Mouse (Mus musculus) stomach, postnatal 0 days (tissue): ENCODE data around the gene Mrps18a.
A peak's percentile ranks its signal among the peaks of the same experiment; 100 is the strongest.

ENCODE experiments used
- CTCF ChIP-seq: IDR thresholded peaks from 2 replicates; pipeline ENCODE4 v1.5.1; 2016; ENCODE audit warnings: antibody characterized with exemption, low read depth, mild to moderate bottlenecking, moderate library complexity
- EP300 ChIP-seq: optimal IDR thresholded peaks from 2 replicates; pipeline ENCODE3; 2016; ENCODE audit warnings: antibody characterized with exemption

DNA sequence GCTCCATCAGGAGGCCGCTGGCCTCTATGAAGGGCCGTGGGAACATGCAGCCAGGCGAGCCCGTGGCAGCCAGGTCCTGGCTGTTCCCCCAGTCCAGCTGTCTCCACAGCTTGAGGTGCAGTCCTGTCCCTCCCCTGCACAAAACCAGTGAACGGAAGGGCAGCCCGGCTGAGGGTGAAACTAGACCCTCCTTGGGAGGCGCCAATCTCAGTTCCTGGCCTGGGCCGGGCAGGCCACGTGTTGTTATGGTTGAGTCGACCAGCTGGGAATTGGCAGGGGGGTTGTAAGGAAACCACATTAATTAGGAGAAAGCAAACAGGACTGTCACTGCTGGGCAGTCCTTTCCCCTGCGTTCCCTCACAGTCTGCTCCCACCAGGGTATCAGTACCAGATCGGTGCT, 6.3 kb upstream of the Mrps18a start:
- TF ChIP-seq CTCF (peak; percentile 21; the same call in 1 of the 2 replicates), EP300 (no peak)
